Mouse (Mus musculus) mature B cell (primary cell): ENCODE data around the gene Coro1b.

Source experiments
- in situ Hi-C: fragments of 300-500 bp; cut with MboI; formaldehyde crosslinking; loops from 2 replicates; pipeline ENCODE4 v1.14.3; 2019

Coro1b gene

DNA sequence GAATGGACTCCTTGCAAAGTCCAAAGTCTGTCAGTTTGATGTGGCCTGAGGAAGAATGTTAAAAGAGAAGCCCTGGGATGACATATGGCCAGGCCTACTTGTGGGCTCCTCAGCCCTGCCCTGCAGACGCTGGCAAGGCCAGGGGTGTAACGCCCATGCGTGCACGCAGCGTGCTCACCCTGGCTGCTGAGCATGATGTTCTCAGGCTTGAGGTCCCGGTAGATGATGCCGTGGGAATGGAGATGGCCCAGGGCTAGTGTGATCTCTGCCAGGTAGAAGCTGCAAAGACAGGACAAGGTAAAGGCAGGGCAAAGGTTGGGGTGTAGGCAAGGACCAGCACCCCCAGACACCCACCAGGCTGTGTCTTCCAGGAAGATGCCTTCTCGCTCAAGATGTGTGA is 10.6 kb downstream of the Coro1b start:
- in situ Hi-C loops, result no loop called here

DNA sequence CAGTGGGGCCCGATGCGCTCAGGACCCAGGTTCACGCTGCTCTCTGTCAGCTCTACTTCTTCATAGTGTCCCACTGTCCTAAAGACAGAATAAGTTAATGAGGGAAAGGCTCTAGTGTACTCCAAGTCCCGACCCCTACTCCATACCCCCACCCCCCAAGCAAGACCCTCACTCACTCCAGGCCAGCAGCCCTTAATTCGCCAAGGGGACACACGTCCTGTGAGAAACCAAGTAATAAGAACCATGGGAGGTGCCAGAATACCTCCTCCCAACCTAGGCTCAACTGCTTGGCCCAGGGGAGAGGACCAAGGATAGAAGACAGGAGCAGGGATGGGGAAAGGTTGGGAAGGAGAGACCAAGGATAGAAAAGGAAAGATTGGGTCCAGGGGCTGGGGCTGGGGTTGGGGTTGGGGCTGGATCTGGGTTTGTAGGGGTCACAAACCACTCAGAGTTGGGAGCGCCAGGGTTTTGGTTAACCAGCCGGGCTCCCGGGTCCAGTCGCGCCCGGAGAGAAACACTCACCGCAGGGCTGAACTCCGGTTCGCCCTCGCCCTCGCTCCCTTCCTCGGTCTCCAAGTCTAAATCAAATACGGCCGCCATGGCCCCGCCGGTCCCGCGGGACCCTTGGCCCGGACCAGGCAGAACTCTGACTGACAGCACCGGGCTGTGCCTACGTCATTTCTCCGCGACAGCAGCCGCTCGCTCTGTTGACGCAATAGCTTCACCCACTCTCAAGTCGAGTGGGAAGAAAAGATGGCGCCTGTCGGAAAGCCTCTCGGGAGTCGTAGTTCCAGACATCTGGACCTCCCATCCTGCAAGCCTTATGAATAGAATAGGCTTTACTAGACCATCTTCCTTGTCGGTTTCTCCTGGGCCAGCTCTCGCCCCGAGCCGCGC is 14.5 kb downstream of the Coro1b start, which contains the start of gene Rps6kb2:
TSS of gene Rps6kb2 (minus strand) at position 709 of the 897 bp plus-strand sequence.
- in situ Hi-C loops, result no loop called here

DNA sequence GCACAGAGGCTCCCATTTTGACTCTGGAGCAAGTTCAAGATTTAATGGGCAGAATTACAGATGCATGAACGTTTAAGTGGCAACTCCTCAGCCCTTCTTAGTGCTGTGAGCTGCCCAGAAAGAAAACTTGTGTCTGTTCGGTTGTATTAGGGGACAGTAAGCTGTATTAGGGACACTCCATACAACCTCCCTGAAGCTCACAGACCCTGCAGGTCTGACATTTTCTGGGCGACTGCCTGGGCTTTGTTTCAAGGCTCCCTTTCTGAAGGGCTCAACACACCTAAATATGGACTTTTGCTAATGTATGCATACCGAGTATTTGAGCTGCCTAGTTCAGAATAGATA is 15.1 kb downstream of the Coro1b start:
- in situ Hi-C loops, result no loop called here

DNA sequence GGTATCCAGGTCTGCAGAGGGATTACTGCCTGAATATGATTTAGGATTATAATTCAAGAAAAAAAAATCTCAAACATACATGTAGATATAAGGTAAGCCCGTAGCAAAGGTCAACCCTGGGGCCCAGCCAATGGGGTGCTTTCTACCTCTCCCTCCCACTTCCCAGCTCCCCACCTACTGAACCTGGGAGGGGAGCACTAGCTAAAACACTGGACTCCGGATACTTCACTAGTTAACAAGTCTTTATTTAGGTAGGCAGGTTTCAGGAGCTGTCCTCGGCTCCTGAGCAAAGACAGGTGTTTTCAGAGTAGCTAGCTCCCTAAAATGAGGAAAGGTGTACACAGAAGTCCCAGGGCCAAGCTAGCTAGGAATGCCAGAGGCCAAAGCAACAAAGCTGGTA is 15.7 kb downstream of the Coro1b start:
- in situ Hi-C loops, result no loop called here

DNA sequence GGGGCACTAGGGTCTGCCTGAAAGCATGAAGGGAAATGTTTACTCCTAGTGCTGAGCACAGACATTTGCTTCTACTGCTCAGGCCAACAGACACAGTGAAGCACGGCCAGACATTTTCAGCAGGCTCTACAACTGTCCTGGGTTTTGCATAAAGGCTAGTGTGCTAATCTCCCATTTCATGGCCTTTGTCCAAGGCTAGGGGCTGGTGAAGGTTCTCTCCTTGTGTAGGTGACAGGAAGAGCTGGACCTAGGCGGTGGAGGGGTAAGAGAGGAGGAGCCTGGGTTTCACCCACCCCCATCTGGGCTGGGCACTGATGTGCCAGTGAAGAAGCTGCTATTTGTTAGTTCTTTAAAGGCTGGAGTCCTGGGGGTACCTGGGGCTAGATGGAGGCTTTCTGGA is 16.3 kb downstream of the Coro1b start:
- in situ Hi-C loops, result no loop called here

DNA sequence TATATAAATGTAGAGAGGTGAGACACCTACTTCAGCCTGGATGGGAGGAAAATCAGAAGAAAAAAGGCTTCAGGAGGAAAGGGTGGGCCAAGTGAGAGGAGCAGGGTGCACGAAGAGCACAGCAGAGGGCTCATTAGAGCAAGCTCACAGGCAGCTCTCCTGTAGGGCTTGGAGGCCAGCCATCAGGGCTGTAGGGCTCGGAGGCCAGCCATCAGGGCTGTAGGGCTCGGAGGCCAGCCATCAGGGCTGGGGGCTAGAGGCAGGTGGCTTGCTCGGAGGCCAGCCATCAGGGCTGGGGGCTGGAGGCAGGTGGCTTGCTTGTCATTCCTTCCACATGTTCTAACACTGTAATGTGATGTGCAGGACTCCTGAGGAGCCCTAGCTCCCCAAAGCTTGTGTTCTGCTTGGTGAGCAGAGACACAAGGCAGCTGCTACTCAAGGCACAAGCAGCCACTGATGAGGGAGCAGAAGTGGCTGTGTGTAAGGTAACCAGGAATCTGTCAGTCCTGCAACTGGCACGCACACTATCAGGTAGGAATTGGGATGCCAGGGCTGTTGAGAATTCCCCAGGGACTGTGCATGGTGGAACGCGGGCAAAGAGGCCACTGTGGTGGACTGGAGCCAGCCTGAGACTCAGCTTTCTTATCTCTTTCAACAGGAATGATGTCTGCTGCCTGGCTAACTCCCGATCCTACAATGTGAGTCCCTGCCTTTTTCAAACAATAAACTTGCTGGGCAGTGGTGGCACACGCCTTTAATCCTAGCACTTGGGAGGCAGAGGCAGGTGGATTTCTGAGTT is 18.5 kb downstream of the Coro1b start:
- in situ Hi-C loops, result no loop called here

DNA sequence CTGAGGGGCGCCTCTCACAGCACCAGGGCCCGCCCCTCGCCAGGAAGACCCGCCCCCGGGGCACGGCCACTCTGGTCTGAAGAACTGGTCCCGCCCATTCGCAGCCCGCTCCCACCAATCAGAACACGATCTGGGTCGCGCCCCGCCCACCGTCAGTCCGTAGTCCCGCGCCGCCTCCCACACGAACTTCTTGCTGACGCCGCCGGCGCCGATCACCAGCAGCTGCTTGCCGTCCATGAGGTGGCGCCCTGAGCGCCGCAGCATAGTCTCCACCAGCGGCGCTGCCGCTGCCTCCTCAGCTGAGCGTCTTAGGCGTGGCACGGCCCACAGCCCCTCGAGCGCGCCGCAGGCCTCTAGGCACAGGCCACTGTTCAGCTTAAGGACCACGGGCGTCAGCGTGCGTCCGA is 21.0 kb downstream of the Coro1b start:
- in situ Hi-C loops, result no loop called here

DNA sequence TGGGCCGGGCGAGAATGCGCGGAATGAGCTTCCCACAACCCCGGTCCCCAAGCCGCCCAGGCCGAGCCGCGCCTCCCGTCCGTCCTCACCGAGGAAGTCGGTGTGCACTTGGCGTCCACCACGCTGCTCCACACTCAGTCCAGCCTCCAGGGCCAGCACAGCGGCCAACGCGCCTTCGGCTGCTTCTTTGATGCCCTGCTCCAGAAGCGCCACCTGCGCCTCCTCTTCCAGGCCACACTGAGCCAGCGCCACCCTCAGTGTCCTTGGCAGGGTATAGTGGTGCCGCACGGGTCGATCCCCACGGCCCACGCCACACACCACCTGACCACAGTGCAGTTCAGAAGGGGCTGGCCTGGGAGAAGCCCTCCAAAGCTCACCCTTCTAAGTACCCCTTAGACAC is 21.4 kb downstream of the Coro1b start:
- in situ Hi-C loops, result no loop called here

DNA sequence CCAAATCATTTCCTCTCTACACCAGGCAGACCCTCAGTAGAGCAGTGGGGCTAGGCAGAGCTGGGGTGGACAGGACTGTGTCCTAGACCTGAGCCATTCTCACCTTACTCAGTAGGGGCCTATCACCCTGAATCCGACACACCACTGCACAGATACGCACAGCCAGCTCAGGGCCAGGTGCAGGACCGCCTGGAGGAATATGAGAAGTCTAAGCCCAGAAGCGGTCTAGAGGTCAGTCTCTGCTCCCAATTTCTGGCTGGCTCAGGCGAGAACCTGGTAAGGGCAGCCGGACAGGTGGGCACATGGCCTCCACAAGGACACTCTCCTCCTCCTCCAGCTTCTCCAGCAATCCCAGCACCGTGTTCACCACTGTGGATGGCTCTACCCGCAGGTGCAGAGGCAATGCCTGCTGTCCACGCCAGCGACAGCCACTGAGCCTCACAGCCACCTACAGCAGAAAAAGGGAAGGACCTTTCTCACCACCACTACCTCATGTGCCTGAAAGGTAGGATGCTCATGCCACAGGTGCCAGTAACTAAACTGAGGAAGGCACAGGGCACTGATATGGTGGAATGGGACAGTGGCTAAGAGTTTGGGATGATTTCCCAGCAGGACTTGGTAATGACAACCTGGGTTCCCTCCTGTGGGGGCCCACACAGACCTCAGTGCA is 22.4 kb downstream of the Coro1b start:
- in situ Hi-C loops, result no loop called here

DNA sequence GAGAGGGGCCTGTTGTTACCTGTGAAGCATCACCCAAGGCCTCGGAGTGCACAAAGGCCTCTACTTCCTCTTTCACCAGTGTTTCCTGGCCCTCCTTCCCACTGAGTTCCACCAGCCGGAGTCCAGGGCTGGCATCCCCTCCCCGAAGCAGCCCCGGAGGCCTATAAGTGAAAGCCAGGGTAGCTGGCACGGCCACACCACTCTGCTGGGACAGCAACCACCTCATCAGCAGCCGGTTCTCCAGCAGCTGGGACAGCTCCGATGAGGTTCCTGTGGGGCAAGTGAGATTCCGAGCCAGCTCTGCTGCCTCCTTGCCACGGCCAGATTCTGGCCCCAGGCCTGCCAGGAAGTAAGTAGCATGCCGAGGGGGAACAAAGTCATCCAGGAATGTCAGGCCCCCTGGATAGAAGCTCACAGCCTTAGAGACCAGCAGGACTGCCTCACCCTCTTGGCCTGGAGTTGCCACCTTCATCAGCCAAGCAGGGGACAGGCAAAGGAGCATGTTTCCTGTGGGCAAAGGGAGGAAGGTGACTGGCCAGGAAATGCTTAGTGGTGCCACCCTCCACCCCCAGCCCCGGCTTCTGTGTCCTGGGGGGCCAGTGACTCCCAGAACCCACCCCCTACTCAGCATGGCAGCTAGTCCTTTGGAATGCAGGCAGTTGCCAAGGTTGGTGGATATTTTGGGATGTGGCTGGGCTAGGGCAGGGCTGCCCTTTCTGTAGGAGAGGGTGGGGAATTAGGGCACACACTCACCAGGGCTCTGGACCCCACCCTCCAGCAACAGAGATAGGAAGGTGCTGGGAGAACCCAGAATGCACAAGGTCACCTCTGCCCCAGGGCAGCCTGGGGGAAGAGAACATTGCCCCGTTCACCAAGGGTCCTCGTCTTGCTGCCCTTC is 23.2 kb downstream of the Coro1b start:
- in situ Hi-C loops, result no loop called here

DNA sequence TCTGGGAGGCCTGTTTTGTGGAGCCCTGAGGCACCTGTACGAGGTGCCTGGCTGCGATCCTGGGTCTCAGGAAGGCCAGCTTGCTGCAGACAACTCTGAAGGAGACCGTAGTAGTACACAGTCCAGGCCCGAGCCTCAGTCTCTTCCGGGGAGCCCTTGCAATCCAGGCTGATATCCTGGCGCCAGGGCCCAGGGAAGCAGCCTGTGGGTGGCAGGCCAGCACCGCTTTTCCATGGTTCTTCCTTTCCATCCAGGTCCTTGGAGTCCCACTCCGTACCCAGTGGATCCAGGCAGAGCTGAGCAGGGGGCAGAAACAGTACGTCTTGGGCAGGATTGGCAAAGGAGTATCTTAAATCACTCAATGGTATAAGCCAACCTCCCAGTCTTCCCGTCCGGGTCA is 24.5 kb downstream of the Coro1b start:
- in situ Hi-C loops, result no loop called here

DNA sequence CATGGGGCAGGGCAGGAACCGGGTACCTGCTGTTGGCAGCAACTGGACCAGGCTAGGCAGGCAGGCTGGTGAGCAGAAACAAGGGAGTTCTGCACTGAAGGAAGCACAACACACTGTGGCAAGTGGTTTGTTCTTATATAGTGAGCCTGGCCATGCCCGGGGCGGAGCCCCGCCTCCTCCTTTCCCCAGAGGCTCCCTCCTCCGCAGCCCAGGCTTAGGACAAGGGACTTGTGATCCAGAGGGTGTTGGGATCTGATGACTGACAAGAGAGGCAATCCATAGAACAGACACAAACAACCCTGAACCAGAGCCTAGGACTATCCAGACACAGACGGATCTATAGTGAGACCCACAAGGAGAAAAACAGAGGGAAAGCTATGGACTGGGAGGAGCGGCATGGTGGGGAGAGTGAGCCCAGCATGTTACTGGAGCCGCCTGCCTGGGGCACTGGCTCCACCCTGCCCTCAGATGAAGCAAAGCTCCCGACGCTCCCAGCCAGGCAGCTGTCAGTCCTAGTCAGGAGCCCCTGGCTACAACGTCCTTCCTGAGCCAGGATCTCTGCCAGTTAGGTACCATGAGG is 27.0 kb downstream of the Coro1b start, which contains the start of gene Carns1:
TSS of gene Carns1 (minus strand) at position 112 of the 580 bp plus-strand sequence.
- in situ Hi-C loops, result no loop called here

DNA sequence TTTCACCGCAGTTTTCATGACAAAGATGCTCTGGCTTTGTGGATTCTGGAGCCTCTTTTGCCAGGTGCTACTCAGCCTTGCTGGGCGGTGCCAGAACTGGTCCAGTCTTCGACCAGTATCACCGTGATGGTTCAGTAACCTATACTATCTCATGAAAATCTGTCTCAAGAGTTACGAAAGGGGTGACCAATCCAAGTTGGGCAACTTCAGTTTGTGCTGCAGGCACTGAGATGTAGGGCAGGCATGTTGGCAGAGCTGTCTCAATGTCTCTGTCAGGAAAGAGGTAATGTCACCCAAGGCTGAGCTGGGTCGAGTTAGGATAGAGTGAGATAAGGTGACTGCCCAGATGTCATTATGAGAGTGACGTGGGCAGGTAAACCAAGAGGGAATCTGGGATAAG is 32.0 kb downstream of the Coro1b start:
- in situ Hi-C loops, result no loop called here

DNA sequence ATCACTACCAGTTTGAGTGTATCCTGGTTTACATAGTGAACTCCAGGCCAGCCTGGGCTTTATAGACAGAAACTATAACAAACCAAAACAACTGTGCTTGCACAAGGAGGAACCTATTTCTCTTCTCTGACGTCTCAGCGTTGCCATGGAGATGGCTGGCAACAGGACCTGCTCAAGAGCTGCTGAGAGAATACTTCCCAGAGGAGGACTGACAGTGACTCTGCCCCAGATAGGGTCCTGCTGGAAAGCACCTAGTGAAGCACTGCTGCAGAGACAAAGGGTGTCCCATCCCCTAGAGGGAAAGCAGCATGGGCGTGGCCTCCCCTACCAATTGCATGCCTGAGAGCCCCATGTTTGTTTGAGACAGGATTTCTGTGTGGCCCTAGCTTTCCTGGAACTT is 33.5 kb downstream of the Coro1b start:
- in situ Hi-C loops, result no loop called here

DNA sequence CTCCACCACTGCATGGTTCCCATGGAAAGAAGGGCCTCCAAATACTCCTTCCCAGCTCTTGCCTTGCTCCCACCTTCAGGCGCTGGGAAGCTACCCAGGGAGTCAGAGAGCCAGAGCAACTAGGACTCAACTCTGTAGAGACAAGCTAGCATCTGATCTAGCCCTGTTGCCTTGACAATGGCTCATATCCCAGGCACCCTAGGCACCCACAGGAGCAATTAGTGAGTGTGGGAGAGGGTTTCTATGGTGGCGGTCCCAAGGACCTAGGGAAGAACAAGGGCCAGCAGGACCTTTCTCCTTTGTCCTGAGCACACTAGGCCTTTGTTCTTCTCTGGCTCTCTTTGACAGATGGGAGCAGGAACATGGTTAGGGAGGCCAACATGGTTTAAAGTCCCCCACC is 35.3 kb downstream of the Coro1b start:
- in situ Hi-C loops, result no loop called here

DNA sequence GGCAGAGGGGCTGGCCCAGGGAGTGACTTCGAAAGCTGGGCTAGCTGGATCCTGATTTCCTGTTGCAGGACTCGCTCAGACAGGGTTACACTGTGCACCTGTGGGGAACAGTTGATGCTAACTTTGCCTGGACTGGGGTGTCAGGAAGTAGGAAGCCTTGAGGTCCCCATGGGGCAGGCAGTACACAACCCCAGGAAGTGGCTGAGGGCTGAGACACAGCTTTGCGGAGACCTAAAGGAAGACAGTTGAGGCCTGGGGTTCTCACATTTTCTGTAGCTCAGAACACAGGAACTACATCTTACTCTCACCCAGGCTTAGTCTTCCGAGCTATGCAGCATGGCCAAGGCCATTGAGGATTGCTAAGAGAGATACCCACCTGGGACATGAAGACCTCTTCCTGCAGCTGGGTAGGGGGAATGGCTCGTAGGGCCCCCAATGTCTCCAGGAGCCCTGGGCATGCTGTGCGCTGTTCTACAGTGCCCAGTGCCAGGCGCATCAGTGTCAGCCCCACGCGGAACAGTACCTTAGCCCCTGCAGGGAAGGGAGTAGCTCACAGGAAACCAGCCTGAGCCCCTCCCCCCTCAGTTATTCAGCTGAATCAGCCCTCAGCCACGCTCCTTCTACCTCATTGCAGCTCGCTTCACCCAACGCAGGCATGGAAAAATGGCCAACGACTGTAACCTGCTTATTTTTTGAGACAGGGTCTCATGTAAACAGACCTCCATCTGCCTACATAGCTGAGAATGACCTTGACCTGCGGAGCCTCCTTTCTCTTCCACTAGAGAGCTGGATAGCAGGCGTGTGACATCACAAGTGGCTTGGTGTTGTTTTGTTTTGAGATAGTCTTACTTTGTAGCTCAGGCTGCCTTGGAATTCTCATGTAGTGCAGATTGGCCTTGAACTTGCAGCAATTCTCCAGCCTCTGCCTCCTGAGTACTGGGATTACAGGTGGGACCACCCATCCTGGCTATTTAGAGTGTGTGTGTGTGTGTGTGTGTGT is 36.9 kb downstream of the Coro1b start:
- in situ Hi-C loops, result no loop called here

DNA sequence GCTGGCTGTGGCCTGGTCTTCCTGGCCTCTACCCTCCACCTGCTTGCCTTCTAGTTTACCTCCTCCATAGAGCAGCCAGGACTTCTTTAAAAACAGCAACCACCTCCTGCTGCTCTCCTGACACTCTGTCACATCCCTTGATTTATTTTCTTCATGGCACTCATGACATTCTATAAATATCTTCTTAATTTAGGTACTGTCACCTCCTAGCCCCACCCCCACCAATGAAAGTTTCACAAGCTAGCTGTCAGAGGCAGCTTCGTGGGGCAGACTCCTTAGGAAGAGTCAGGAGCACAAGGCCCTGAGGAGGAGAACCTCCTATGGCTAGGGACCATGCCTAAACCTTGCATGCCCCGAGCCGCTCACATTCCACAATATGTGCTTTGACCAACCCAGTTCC is 38.9 kb downstream of the Coro1b start:
- in situ Hi-C loops, result no loop called here

DNA sequence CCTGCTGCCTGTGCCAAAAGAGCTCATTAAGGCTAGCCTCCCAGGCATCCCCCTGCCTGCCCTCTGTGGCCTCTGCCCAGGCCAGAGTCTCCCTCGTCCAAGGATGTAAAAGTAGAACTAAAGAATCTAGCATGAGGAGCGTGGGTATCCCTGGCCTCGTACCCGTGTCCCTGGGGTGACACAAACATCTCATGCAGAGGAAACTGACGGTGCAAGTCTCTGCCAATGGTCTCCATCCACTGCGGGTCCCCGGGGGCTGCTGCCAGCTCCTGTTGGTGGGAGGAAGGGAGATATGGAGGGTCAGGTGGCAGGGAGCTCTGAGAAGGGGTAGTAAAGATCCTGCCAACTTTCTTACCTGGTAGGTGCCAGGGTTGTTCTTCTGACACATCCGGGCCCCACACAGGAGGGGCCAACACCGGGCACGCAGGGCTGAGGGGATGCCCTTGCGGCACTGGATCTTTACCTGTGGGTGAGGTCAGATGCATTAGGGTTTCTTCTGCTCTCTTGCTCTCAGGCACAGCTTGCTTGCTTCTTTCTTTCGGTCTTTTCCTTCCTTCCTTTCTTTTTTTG is 40.7 kb downstream of the Coro1b start:
- in situ Hi-C loops, result no loop called here

DNA sequence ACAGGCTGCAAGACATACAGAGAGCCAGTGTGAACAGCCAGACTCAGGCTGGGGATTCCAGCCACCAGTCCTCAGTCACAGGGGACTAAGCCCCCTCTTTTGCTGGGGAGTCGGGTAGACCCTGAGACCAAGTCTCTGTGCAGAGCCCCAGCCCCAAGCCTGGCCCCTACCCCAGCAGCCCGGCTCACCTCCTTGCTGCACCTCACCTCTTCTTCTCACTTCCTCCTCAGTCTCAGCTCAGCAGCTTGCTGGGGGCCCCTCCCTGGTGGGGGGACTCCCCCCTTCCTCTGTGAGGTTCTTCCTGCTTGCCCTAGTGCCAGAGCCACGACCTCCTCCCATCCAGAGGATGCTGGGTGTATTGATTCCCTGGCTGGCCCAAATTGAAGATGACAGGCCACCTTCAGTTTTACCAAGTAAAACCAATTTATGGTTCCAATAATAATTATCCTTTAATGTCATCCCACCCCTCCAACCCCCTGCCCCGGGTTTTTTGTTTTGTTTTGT is 42.5 kb downstream of the Coro1b start, which contains the start of gene Tbc1d10c:
TSS of gene Tbc1d10c (minus strand) at position 454 of the 504 bp plus-strand sequence.
- in situ Hi-C loops, result no loop called here
